In the genomic region with DNA sequence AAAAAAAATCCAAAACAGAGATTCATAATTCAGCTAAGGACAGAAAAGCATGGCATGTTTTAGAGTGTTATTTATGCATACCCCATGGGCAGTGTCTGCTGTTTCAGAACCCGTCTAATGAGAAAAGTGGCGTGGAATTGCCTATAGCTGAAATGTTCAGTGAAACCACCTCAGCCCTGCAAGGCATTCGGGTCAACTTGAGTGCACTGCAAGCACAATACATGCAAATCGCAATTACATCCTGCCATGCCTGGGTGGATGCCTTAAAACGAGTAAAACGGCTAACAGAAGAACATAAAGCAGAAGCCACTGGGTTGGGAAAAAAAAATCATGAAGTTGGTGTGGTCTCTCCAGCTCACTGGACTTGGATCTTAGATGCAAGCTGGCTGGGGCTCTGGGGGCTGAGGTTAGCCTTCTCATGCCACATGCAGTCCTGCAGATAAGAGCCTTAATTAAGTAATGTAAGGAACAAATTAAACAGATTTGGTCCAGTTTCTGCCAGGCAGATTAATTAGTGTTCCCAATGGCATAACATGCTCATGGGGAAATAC, we compare ENCODE assay signal across 19 mouse cellular contexts.
DNase-seq lines count a peak whose midpoint lies in the region; ATAC-seq lines count a peak whose summit lies in the region.
"Had no signal": no experiment of that assay in that cellular context is flagged by ENCODE, and none has a peak within 500 bp of the region (broad histone marks: within the 10 kb centered on the region; RNA-seq: fewer than 3 reads in every experiment).

No protein-coding gene starts in this region.

- DNase-seq in kidney, adult 11 months = no peak
- DNase-seq in midbrain, embryonic 14.5 days = peak; percentile 46
- DNase-seq in midbrain, embryonic 11.5 days (ENCODE audit: low spot score, missing footprints) = no peak
- peak; percentile 17 for DNase-seq in embryonic facial prominence, embryonic 11.5 days (ENCODE audit: low spot score)
- peak; percentile 52 for DNase-seq in retina, postnatal 1 day
- no peak for DNase-seq in adipocyte (ENCODE audit: low spot score)
- DNase-seq: adrenal gland, postnatal 10 days; cerebellum, adult 8-10 months; cerebellum, postnatal 36 days; forebrain, postnatal 0 days; kidney, adult 18-20 months; left cerebral cortex, postnatal 4 days; lung, postnatal 4 days had no signal

- no peaks in the 10 kb centered on the region for H3K27me3 ChIP-seq in kidney, embryonic 14.5 days (ENCODE audit: control insufficient read depth, insufficient read depth, low read length)
- H3K27me3 ChIP-seq in midbrain, embryonic 14.5 days (ENCODE audit: control insufficient read depth, insufficient read depth, low read length) = no peaks in the 10 kb centered on the region
- H3K27me3 ChIP-seq in midbrain, embryonic 11.5 days (ENCODE audit: control insufficient read depth, insufficient read depth, low read length) = no peaks in the 10 kb centered on the region
- no peaks in the 10 kb centered on the region for H3K27me3 ChIP-seq in embryonic facial prominence, embryonic 11.5 days (ENCODE audit: control insufficient read depth, insufficient read depth, low read length)
- H3K27me3 ChIP-seq: limb, embryonic 15.5 days; lung, embryonic 15.5 days; stomach, embryonic 15.5 days had no signal

- H3K4me1 ChIP-seq in kidney, embryonic 14.5 days (ENCODE audit: control insufficient read depth, insufficient read depth, low read length) = no peaks in the 10 kb centered on the region
- no peaks in the 10 kb centered on the region for H3K4me1 ChIP-seq in midbrain, embryonic 14.5 days (ENCODE audit: control insufficient read depth, insufficient read depth, low read length)
- H3K4me1 ChIP-seq in midbrain, embryonic 11.5 days (ENCODE audit: control insufficient read depth, insufficient read depth, low read length) = no peaks in the 10 kb centered on the region
- H3K4me1 ChIP-seq in embryonic facial prominence, embryonic 11.5 days (ENCODE audit: control insufficient read depth, insufficient read depth, low read length) = no peaks in the 10 kb centered on the region
- H3K4me1 ChIP-seq: limb, embryonic 15.5 days; lung, embryonic 15.5 days; stomach, embryonic 15.5 days had no signal

- H3K4me3 ChIP-seq in kidney, embryonic 14.5 days (ENCODE audit: low read length) = no peak overlapping the region
- H3K4me3 ChIP-seq in midbrain, embryonic 14.5 days (replicated peaks; ENCODE audit: low read depth, low read length) = no peak overlapping the region
- no peak overlapping the region for H3K4me3 ChIP-seq in midbrain, embryonic 11.5 days (ENCODE audit: low read depth, low read length)
- H3K4me3 ChIP-seq in embryonic facial prominence, embryonic 11.5 days (ENCODE audit: low read depth, low read length) = no peak overlapping the region
- H3K4me3 ChIP-seq: limb, embryonic 15.5 days; lung, embryonic 15.5 days; stomach, embryonic 15.5 days had no signal

- H3K27ac ChIP-seq in kidney, embryonic 14.5 days (ENCODE audit: low read depth, low read length) = no peak overlapping the region
- H3K27ac ChIP-seq in midbrain, embryonic 14.5 days (replicated peaks; ENCODE audit: low read depth, low read length) = no peak overlapping the region
- no peak overlapping the region for H3K27ac ChIP-seq in midbrain, embryonic 11.5 days (ENCODE audit: low read depth, low read length)
- H3K27ac ChIP-seq in embryonic facial prominence, embryonic 11.5 days (replicated peaks; ENCODE audit: low read depth, low read length) = no peak overlapping the region
- H3K27ac ChIP-seq: limb, embryonic 15.5 days; liver, embryonic 14.5 days; lung, embryonic 15.5 days; stomach, embryonic 15.5 days had no signal

- no peaks in the 10 kb centered on the region for H3K9me3 ChIP-seq in kidney, embryonic 14.5 days (ENCODE audit: control insufficient read depth, low read length)
- no peaks in the 10 kb centered on the region for H3K9me3 ChIP-seq in midbrain, embryonic 14.5 days (ENCODE audit: control insufficient read depth, low read length)
- no peaks in the 10 kb centered on the region for H3K9me3 ChIP-seq in midbrain, embryonic 11.5 days (ENCODE audit: control insufficient read depth, low read length)
- no peaks in the 10 kb centered on the region for H3K9me3 ChIP-seq in embryonic facial prominence, embryonic 11.5 days (replicated peaks; ENCODE audit: control insufficient read depth, low read length)
- H3K9me3 ChIP-seq: limb, embryonic 15.5 days; lung, embryonic 15.5 days; stomach, embryonic 15.5 days had no signal

- H3K36me3 ChIP-seq in kidney, embryonic 14.5 days (ENCODE audit: control insufficient read depth, insufficient read depth, low read length) = no peaks in the 10 kb centered on the region
- H3K36me3 ChIP-seq in midbrain, embryonic 14.5 days (ENCODE audit: control insufficient read depth, insufficient read depth, low read length) = no peaks in the 10 kb centered on the region
- no peaks in the 10 kb centered on the region for H3K36me3 ChIP-seq in midbrain, embryonic 11.5 days (ENCODE audit: control insufficient read depth, insufficient read depth, low read length)
- H3K36me3 ChIP-seq in embryonic facial prominence, embryonic 11.5 days (replicated peaks; ENCODE audit: control insufficient read depth, insufficient read depth, low read depth, low read length) = no peaks in the 10 kb centered on the region
- H3K36me3 ChIP-seq: limb, embryonic 15.5 days; lung, embryonic 15.5 days; stomach, embryonic 15.5 days had no signal

- peak; percentile 64; the same call in 1 of the 2 replicates for ATAC-seq in kidney, embryonic 14.5 days (ENCODE audit: low FRiP score, low TSS enrichment)
- no peak for ATAC-seq in midbrain, embryonic 14.5 days (ENCODE audit: low FRiP score, low TSS enrichment)
- no peak for ATAC-seq in midbrain, embryonic 11.5 days (ENCODE audit: low FRiP score)
- ATAC-seq in embryonic facial prominence, embryonic 11.5 days (replicated peaks; ENCODE audit: insufficient number of reproducible peaks, low FRiP score, low TSS enrichment, low read depth) = no peak
- ATAC-seq: activated CD4-positive, CD25-positive, alpha-beta regulatory T cell, adult 4 months; forebrain, postnatal 0 days had no signal

- H3K9ac ChIP-seq in kidney, embryonic 14.5 days (ENCODE audit: low read depth, low read length) = no peak overlapping the region
- H3K9ac ChIP-seq in midbrain, embryonic 14.5 days (replicated peaks; ENCODE audit: low read length) = no peak overlapping the region
- H3K9ac ChIP-seq in midbrain, embryonic 11.5 days (ENCODE audit: low read length) = no peak overlapping the region
- no peak overlapping the region for H3K9ac ChIP-seq in embryonic facial prominence, embryonic 11.5 days (replicated peaks; ENCODE audit: low read length)
- H3K9ac ChIP-seq: forebrain, postnatal 0 days; limb, embryonic 15.5 days; liver, embryonic 14.5 days; lung, embryonic 15.5 days; stomach, embryonic 15.5 days had no signal

- 57% methylated on average over 6 of the region's 6 CpGs for WGBS in kidney, embryonic 14.5 days
- 42% methylated on average over 6 of the region's 6 CpGs for WGBS in midbrain, embryonic 14.5 days
- WGBS in midbrain, embryonic 11.5 days = 68% methylated on average over 6 of the region's 6 CpGs
- 59% methylated on average over 6 of the region's 6 CpGs for WGBS in embryonic facial prominence, embryonic 11.5 days

- no peak overlapping the region for H3K4me2 ChIP-seq in kidney, embryonic 14.5 days (replicated peaks; ENCODE audit: low read depth, low read length)
- no peak overlapping the region for H3K4me2 ChIP-seq in midbrain, embryonic 14.5 days (ENCODE audit: low read length)
- no peak overlapping the region for H3K4me2 ChIP-seq in midbrain, embryonic 11.5 days
- H3K4me2 ChIP-seq in embryonic facial prominence, embryonic 11.5 days (ENCODE audit: low read depth, low read length) = no peak overlapping the region
- H3K4me2 ChIP-seq: limb, embryonic 15.5 days; lung, embryonic 15.5 days; stomach, embryonic 15.5 days had no signal

Comparison
In these comparisons a context has a peak if more than half of its experiments do, and no peak if none do; other contexts are left out.
1. DNase-seq: peak in midbrain, embryonic 14.5 days (single experiment), embryonic facial prominence, embryonic 11.5 days (single experiment) and retina, postnatal 1 day (single experiment); none in kidney, adult 11 months (single experiment), midbrain, embryonic 11.5 days (single experiment) and adipocyte (single experiment).